Mouse (Mus musculus) gastrocnemius, adult 8-10 months (tissue): ENCODE results near the gene Znhit3. TPM values are rescaled to one million over a fixed set of nuclear protein-coding genes. Genes with fewer than 3 reads are reported as not detected.
"Not testable (repeated sequence)": the region's sequence is repeated elsewhere in the genome, so short reads cannot be mapped to it uniquely, and the experiment has no call there.

Experiments used
- DNase-seq, 2 experiments: peaks; one replicate each; pipeline ENCODE4 v3.0.0; 2022; ENCODE audit warnings: low spot score in 2 of 2
- microRNA-seq: library from miRNA; unstranded; fragments of <30 nt; microRNA quantifications from one replicate; pipeline ENCODE4 v1.2.0, GENCODE M21; 2022
- total RNA-seq, 4 experiments: library from RNA; stranded (reverse); gene quantifications; 2 replicates each; pipeline ENCODE4 v1.2.4; 2022

Znhit3 gene
- total RNA-seq, 4 experiments from 2014 or later = 12.3 to 17.5 (median 14.7) TPM

GRCm38 (mm10) chr11:84879007-84879771, 37.0 kb downstream of the Znhit3 start:
- DNase-seq = no peak

GRCm38 (mm10) chr11:84876020-84876419, 40.1 kb downstream of the Znhit3 start:
- not testable (repeated sequence) for DNase-seq

- DNase-seq = no peak
Measured at GRCm38 (mm10) chr11:84873042-84873833, 42.9 kb downstream of the Znhit3 start.

- no peak for DNase-seq
Measured at GRCm38 (mm10) chr11:84871548-84872069, 44.6 kb downstream of the Znhit3 start.

- DNase-seq = no peak
Measured at GRCm38 (mm10) chr11:84871046-84871445, 45.1 kb downstream of the Znhit3 start.

- DNase-seq = peak; percentile 85 to 90
Measured at GRCm38 (mm10) chr11:84870337-84871043, 45.7 kb downstream of the Znhit3 start, which contains the start of gene Ggnbp2. TSS of gene Ggnbp2 (minus strand) at chr11:84870817.

GRCm38 (mm10) chr11:84869537-84870232, 46.5 kb downstream of the Znhit3 start:
- peak; percentile 92 to 93 for DNase-seq

GRCm38 (mm10) chr11:84868786-84869259, 47.3 kb downstream of the Znhit3 start:
- no peak for DNase-seq

GRCm38 (mm10) chr11:84867586-84867985, 48.6 kb downstream of the Znhit3 start:
- no peak for DNase-seq

GRCm38 (mm10) chr11:84865268-84865667, 50.9 kb downstream of the Znhit3 start:
- DNase-seq = no peak

Small RNA genes lying within 50 kb of the gene (microRNA-seq; reads per million reads assigned to microRNA genes)
- not detected for gene Gm23564

Other genes starting within 250 kb of the Znhit3 start
- 10 to 100 TPM in 1 of 4 experiments, 1 to 10 TPM in 3; 4.5 to 11.4 (median 8.4) TPM for gene Mrm1, start 96.9 kb downstream of the Znhit3 start, total RNA-seq
- 10 to 100 TPM; 21.8 to 33.6 (median 26.3) TPM for gene Dhrs11, start 87.4 kb downstream of the Znhit3 start, total RNA-seq
- 10 to 100 TPM; 31.1 to 45.3 (median 33.5) TPM for gene Ggnbp2, start 45.5 kb downstream of the Znhit3 start, total RNA-seq
- gene Myo19, start 36.2 kb downstream of the Znhit3 start, total RNA-seq = 1 to 10 TPM; 1.2 to 1.9 (median 1.6) TPM
- 1 to 10 TPM; 6.0 to 6.9 (median 6.2) TPM for gene Pigw, start 36.1 kb downstream of the Znhit3 start, total RNA-seq
- gene Car4, start 41.4 kb upstream of the Znhit3 start, total RNA-seq = 1 to 10 TPM; 3.4 to 8.8 (median 7.0) TPM
- 10 to 100 TPM; 10.9 to 14.7 (median 12.1) TPM for gene Usp32, start 223.8 kb upstream of the Znhit3 start, total RNA-seq